Mouse (Mus musculus) layer of hippocampus, postnatal 10 days (tissue): ENCODE results near the gene Atf7ip. TPM values are rescaled to one million over a fixed set of nuclear protein-coding genes. Genes with fewer than 3 reads are reported as not detected.

Source experiments
- DNase-seq, 2 experiments: peaks; one replicate each; pipeline ENCODE4 v3.0.0; 2021; ENCODE audit warnings: low spot score in 2 of 2
- total RNA-seq, 2 experiments: library from RNA; stranded (reverse); gene quantifications; 2 replicates each; pipeline ENCODE4 v1.2.3; 2021

Atf7ip gene
- total RNA-seq, 2 experiments from 2014 or later: 139 to 148 TPM

GRCm38 (mm10) chr6:136634982-136635381 is 129.0 kb downstream of the Atf7ip start:
- no peak for DNase-seq

DNA sequence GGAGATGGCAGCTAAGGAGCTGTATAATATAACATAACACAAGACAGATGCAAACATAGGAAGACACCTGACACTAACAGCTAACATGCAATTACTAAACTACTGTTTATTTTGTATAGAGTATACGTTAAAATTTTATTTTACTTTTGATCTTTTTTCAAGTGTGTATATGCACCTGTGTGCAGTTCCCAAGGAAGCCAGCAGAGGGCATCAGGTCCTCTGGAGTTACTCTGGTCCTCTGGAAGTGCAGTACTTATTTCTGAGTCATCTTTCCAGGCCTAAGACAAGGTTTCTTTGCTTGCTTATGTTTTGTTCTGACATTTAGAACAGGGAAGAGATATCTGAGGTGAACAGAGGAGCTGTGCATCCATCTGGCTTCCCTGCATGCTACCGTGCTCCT is 138.2 kb downstream of the Atf7ip start:
- DNase-seq: no peak

GRCm38 (mm10) chr6:136645754-136646153 is 139.8 kb downstream of the Atf7ip start:
- DNase-seq: no peak

- no peak for DNase-seq
Measured at GRCm38 (mm10) chr6:136646207-136646606, 140.2 kb downstream of the Atf7ip start.

DNA sequence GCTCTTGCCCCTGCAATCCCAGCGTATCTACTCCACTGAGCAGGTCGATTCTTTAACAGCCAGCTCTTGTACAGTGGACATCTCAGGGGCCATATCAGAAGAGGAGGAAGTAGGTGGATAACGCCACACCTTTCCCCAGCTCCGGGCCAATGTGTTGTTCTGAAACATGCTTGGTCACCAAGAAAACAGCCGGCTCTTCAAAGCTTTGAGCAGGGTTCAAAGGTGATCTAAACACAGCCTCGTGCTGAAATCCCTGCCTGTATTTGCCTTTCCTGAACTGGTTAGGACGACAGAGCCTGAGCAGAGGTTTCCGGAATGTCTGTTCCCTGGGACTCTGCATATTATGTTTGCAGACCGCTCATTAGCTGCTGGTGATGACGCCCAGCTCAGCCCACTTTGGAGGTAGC is 141.5 kb downstream of the Atf7ip start:
- no peak for DNase-seq

DNA sequence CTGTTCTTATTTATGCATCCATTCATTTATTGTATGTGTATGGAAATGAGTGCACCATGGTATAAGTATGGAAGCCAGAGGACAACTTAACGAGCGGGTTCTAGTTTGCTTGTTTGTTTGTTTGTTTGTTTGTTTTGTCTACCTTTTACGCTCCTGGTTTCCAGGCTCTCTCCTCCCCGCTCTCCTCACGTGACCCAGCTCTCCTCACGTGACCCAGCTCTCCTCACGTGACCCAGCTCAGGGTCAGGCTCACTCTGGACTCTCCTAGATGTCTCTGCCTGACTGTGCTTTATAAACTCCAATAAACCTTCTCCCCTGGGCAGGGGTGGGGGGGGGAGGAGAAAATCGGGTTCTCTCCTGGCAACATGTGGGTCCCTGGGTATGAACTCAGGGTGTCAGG is 144.7 kb downstream of the Atf7ip start:
- no peak for DNase-seq

- no peak for DNase-seq
Measured at GRCm38 (mm10) chr6:136653331-136653730, 147.4 kb downstream of the Atf7ip start.

- no peak for DNase-seq
Measured at GRCm38 (mm10) chr6:136654470-136654869, 148.5 kb downstream of the Atf7ip start.

- DNase-seq: no peak
Measured at GRCm38 (mm10) chr6:136655786-136656185, 149.8 kb downstream of the Atf7ip start.

DNA sequence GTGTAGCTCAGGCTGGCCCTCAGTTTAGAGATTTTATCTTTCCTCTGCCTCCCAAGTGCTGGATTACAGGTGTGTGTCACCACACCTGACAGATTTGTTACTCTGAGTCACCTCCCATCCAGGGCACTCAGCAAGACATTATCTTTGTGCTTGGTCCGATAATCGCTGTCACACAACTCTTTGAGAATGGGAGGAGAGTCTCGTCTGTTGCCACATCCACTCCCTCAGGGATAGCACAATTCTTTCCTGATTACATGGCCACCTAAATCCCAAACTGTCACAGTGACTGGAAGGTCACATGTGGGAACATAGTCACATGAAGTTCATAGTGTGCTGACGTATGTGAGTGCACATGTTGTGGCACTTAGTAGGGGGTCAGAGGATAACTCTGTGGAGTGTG is 152.3 kb downstream of the Atf7ip start:
- no peak for DNase-seq

- no peak for DNase-seq
Measured at GRCm38 (mm10) chr6:136659226-136659625, 153.3 kb downstream of the Atf7ip start.

Other genes with a start within 250 kb of the Atf7ip start
- not detected for gene Gm8994, start 178.6 kb upstream of the Atf7ip start, total RNA-seq
- not detected for gene E330021D16Rik, start 90.6 kb upstream of the Atf7ip start, total RNA-seq
- under 1 TPM; 0.20 to 0.23 TPM for gene Plbd1, start 155.8 kb downstream of the Atf7ip start, total RNA-seq